In genomic region chr19:58186558-58186957, GRCm38 (mm10) we compare ENCODE assay signal across 15 mouse cellular contexts.
A peak's percentile ranks its signal among the peaks of the same experiment; 100 is the strongest.
DNase-seq lines count a peak whose midpoint lies in the region; ATAC-seq and TF ChIP-seq lines count a peak whose summit lies in the region.
"Had no signal": no experiment of that assay in that cellular context is flagged by ENCODE, and none has a peak within 500 bp of the region (broad histone marks: within the 10 kb centered on the region; RNA-seq: fewer than 3 reads in every experiment).

No protein-coding gene starts in this region.

- no peaks in the 10 kb centered on the region for H3K27me3 ChIP-seq in forebrain, postnatal 0 days (ENCODE audit: insufficient read depth, low read length)
- H3K27me3 ChIP-seq in forebrain, embryonic 13.5 days, result no peaks in the 10 kb centered on the region
- H3K27me3 ChIP-seq: embryonic facial prominence, embryonic 13.5 days; stomach, embryonic 15.5 days had no signal

- no peak overlapping the region for H3K4me2 ChIP-seq in forebrain, postnatal 0 days (ENCODE audit: low read depth)
- no peak overlapping the region for H3K4me2 ChIP-seq in forebrain, embryonic 13.5 days
- H3K4me2 ChIP-seq: embryonic facial prominence, embryonic 13.5 days; liver, embryonic 11.5 days; stomach, embryonic 15.5 days had no signal

- no peak overlapping the region for H3K4me3 ChIP-seq in forebrain, postnatal 0 days (ENCODE audit: low read depth, low read length)
- H3K4me3 ChIP-seq in forebrain, embryonic 13.5 days, result no peak overlapping the region
- H3K4me3 ChIP-seq: embryonic facial prominence, embryonic 13.5 days; stomach, embryonic 15.5 days had no signal

- intact Hi-C loops in heart, postnatal 36 days (cut with DNase I), result no loop called here

- H3K9ac ChIP-seq in forebrain, postnatal 0 days, result no peak overlapping the region
- H3K9ac ChIP-seq in forebrain, embryonic 13.5 days, result no peak overlapping the region
- H3K9ac ChIP-seq: embryonic facial prominence, embryonic 13.5 days; stomach, embryonic 15.5 days had no signal

- DNase-seq in forebrain, postnatal 0 days, result peak; percentile 48
- DNase-seq in layer of hippocampus, adult 11-12 months (ENCODE audit: low spot score), result peak; percentile 14
- DNase-seq in layer of hippocampus, postnatal 25 days (ENCODE audit: extremely low spot score in 1 of 2, low spot score in 1 of 2), result no peak
- peak; percentile 69 to 80 for DNase-seq in cerebellum, postnatal 14 days
- peak; percentile 4 to 6 for DNase-seq in heart, postnatal 36 days
- DNase-seq in urinary bladder, adult 2 months (ENCODE audit: low spot score), result no peak
- no peak for DNase-seq in ovary, adult 18-20 months (ENCODE audit: low spot score)
- DNase-seq: gastrocnemius, postnatal 14 days; lung, postnatal 36 days; right cerebral cortex, postnatal 25 days had no signal

- no peaks in the 10 kb centered on the region for H3K36me3 ChIP-seq in forebrain, postnatal 0 days (ENCODE audit: insufficient read depth)
- no peaks in the 10 kb centered on the region for H3K36me3 ChIP-seq in forebrain, embryonic 13.5 days (ENCODE audit: poor library complexity, severe bottlenecking)
- H3K36me3 ChIP-seq: embryonic facial prominence, embryonic 13.5 days; stomach, embryonic 15.5 days had no signal

- H3K27ac ChIP-seq in forebrain, postnatal 0 days (ENCODE audit: low read depth, low read length), result no peak overlapping the region
- H3K27ac ChIP-seq in forebrain, embryonic 13.5 days, result no peak overlapping the region
- H3K27ac ChIP-seq: embryonic facial prominence, embryonic 13.5 days; stomach, embryonic 15.5 days had no signal

- peak; percentile 51; the same call in 1 of the 2 replicates for ATAC-seq in forebrain, postnatal 0 days
- no peak; the same call in 1 of the 2 replicates for ATAC-seq in forebrain, embryonic 13.5 days
- ATAC-seq: midbrain, embryonic 16.5 days had no signal

- no peak for TF ChIP-seq CTCF in forebrain, postnatal 0 days (IDR thresholded peaks at IDR 0.05; ENCODE audit: low read depth)

- H3K9me3 ChIP-seq in forebrain, postnatal 0 days (ENCODE audit: low read length), result no peaks in the 10 kb centered on the region
- no peaks in the 10 kb centered on the region for H3K9me3 ChIP-seq in forebrain, embryonic 13.5 days (replicated peaks)
- H3K9me3 ChIP-seq: embryonic facial prominence, embryonic 13.5 days; stomach, embryonic 15.5 days had no signal

- H3K4me1 ChIP-seq in forebrain, postnatal 0 days (ENCODE audit: insufficient read depth), result 0 out of 2 replicates have a peak, but pooled peaks cover 5% of the 10 kb centered on the region
- 0 out of 2 replicates have a peak, but pooled peaks cover 4% of the 10 kb centered on the region for H3K4me1 ChIP-seq in forebrain, embryonic 13.5 days
- H3K4me1 ChIP-seq: stomach, embryonic 15.5 days had no signal

- 32% methylated on average over 4 of the region's 4 CpGs for WGBS in forebrain, postnatal 0 days
- 47% methylated on average over 4 of the region's 4 CpGs for WGBS in forebrain, embryonic 13.5 days

Comparison
In these comparisons a context has a peak if more than half of its experiments do, and no peak if none do; other contexts are left out.
1. DNase-seq: peak in forebrain, postnatal 0 days (single experiment), layer of hippocampus, adult 11-12 months (single experiment), cerebellum, postnatal 14 days (2 of 2) and heart, postnatal 36 days (2 of 2); none in layer of hippocampus, postnatal 25 days (0 of 2), urinary bladder, adult 2 months (single experiment) and ovary, adult 18-20 months (single experiment).